8 mouse cellular contexts compared by ENCODE assay signal in the genomic region with DNA sequence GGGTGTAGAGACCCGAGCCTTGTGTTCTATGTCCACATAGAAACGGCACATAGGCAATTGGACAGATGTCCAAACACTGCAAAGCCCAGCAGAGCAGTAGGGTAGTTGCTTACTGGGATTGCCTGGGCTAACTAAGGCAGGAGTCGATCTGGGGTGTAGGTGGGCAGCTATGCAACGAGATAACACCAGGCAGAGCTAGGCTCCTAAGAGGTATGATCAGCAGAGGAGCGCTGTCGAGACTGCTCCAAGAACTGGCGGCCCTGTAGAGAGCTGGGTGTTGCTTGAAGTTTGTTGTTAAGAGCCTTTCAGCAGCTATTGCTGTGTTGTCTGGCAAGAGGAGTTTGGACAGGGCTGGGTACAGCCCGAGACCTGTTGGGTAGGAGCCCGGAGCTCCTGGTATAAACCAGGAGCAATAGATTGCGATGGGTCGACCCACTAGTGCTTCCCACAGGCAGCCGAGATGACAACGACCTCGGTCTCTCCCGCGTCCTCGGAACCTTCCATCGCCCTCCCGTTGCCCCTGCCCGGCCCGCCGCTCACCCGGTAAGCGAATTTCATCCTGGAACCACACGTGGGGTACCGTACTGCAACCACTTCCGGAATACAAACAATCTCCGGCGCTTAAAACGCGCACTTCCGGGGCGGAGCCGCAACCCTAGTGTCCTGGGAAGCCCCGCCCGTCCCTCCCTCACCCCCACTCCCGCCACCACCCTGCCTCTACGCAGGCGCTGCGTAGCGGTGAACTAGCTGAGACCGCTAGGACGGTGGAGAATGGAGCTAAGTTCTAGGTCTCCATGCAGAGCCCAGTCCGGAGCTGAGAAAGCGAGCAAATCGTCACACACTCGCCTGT. TPM values are rescaled to one million over a fixed set of nuclear protein-coding genes. Genes with fewer than 3 reads are reported as not detected.
DNase-seq lines count a peak whose midpoint lies in the region; ATAC-seq and TF ChIP-seq lines count a peak whose summit lies in the region.

Gene Pwp2, minus strand, starts transcription at position 619 of the 850 bp plus-strand sequence.

- peak; percentile 82 to 84 for DNase-seq in gastrocnemius, adult 8-10 months (ENCODE audit: low spot score in 2 of 2)
- DNase-seq in induced T-regulatory cell, adult 2 months (ENCODE audit: low read depth), result peak; percentile 98
- DNase-seq in left cerebral cortex, adult 9 months (ENCODE audit: low spot score in 2 of 2), result peak; percentile 69 to 89
- DNase-seq in right cerebral cortex, postnatal 14 days, result peak; percentile 85
- DNase-seq in urinary bladder, postnatal 36 days (ENCODE audit: low spot score in 2 of 2), result peak; percentile 80 to 90

- peaks cover 2% of the 10 kb centered on the region; the same call in 1 of the 2 replicates for H3K4me1 ChIP-seq in cortical plate, adult 2 months (ENCODE audit: control insufficient read depth, insufficient read depth, low read length)

- no peak within 1 kb of the TSS for H3K27ac ChIP-seq in cortical plate, adult 2 months (ENCODE audit: insufficient read depth, low read length)

- peak; percentile 96 for TF ChIP-seq POLR2A in cortical plate, adult 2 months (IDR thresholded peaks at IDR 0.05; ENCODE audit: extremely low read depth, insufficient read depth, low read length)

- ATAC-seq in activated CD4-positive, CD25-positive, alpha-beta regulatory T cell, adult 4 months, result peak; percentile 92
- ATAC-seq in megakaryocyte progenitor cell, adult 5-6 weeks (replicated peaks; ENCODE audit: poor library complexity), result peak; percentile 92

- peak within 1 kb of the TSS; percentile 72 for H3K4me3 ChIP-seq in cortical plate, adult 2 months (ENCODE audit: insufficient read depth, low read length)

- TF ChIP-seq CTCF in cortical plate, adult 2 months (IDR thresholded peaks at IDR 0.05; ENCODE audit: extremely low read depth, insufficient read depth, low read length), result no peak

RNA-seq across cellular contexts. Expression of gene Pwp2, which starts in this region (rescaled TPM):
- 10 to 100 TPM; 10.6 to 10.7 TPM for polyA plus RNA-seq in activated CD4-positive, CD25-positive, alpha-beta regulatory T cell, adult 4 months (2017; shearing (Covaris generic))
- 18.2 and 19.6 TPM in 2 replicates for polyA plus RNA-seq in cortical plate, adult 2 months (2012; rRNA removed)
- 10 to 100 TPM; 10.3 to 12.0 (median 11.5) TPM for total RNA-seq in gastrocnemius, adult 8-10 months (2022)
- 5.6 and 7.2 TPM in 2 replicates for total RNA-seq in megakaryocyte progenitor cell, adult 5-6 weeks (2015)
- 18.6 and 27.5 TPM in 2 replicates for total RNA-seq in megakaryocyte progenitor cell, adult 5-6 weeks (2017)
